24 mouse cellular contexts compared by ENCODE assay signal in the genomic region with DNA sequence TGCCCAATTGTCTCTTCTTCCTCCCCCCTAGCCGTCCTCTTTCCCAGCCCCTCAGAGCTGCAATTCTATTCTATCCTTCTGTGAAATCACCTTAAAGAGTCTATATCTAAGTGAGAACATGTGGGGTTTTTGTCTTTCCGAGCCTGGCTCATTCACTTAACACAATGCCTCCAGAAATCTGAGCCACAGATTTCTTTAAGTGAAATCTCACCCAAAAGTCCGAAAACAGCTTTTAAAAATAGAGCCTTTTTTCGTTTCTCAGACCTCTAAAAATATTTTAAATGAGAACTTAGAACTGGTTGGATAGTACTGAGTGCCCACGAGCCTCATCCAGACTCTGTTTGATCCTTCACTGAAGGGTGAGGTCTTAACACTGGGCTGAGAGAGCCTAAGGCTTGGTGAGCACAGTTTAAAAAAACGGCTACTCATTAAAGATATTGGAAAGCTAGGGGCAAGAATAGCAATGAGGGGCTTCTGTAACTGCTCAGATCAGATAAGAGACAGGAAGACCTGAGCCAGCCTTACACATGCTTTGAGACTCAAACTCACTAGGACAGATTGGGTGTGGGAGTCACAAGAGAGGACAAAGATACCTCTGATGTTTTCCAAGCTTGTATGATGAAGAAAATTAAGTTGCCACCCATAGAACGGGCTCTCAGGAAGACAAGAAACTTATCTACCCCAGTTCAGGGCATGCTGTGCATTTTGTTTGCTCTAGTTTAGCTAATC.
A peak's percentile ranks its signal among the peaks of the same experiment; 100 is the strongest.
DNase-seq lines count a peak whose midpoint lies in the region; ATAC-seq and TF ChIP-seq lines count a peak whose summit lies in the region.
"Had no signal": no experiment of that assay in that cellular context is flagged by ENCODE, and none has a peak within 500 bp of the region (broad histone marks: within the 10 kb centered on the region; RNA-seq: fewer than 3 reads in every experiment).

No protein-coding gene starts in this region.

- H3K9me3 ChIP-seq in midbrain, embryonic 10.5 days (replicated peaks): no peaks in the 10 kb centered on the region
- no peaks in the 10 kb centered on the region for H3K9me3 ChIP-seq in midbrain, postnatal 0 days (ENCODE audit: low read length)
- no peaks in the 10 kb centered on the region for H3K9me3 ChIP-seq in hindbrain, embryonic 14.5 days (ENCODE audit: control insufficient read depth, low read length)
- no peaks in the 10 kb centered on the region for H3K9me3 ChIP-seq in heart, embryonic 10.5 days
- H3K9me3 ChIP-seq: embryonic facial prominence, embryonic 12.5 days; forebrain, embryonic 12.5 days; G1E; heart, embryonic 13.5 days; hindbrain, embryonic 12.5 days; neural tube, embryonic 15.5 days had no signal

- no peak for ATAC-seq in midbrain, postnatal 0 days (ENCODE audit: low FRiP score)
- ATAC-seq in hindbrain, embryonic 14.5 days (ENCODE audit: low FRiP score): no peak
- ATAC-seq: inflammation-experienced regulatory T-cells, adult 6 months; lung, postnatal 0 days; Patski had no signal

- H3K4me3 ChIP-seq in cortical plate, adult 2 months (ENCODE audit: insufficient read depth, low read length): no peak overlapping the region
- no peak overlapping the region for H3K4me3 ChIP-seq in midbrain, embryonic 10.5 days
- H3K4me3 ChIP-seq in midbrain, postnatal 0 days (ENCODE audit: low read depth, low read length): no peak overlapping the region
- no peak overlapping the region for H3K4me3 ChIP-seq in hindbrain, embryonic 14.5 days (replicated peaks; ENCODE audit: low read length)
- no peak overlapping the region for H3K4me3 ChIP-seq in heart, embryonic 10.5 days
- H3K4me3 ChIP-seq: embryonic facial prominence, embryonic 12.5 days; forebrain, embryonic 12.5 days; heart, embryonic 13.5 days; hindbrain, embryonic 12.5 days; neural tube, embryonic 15.5 days had no signal

- H3K36me3 ChIP-seq in midbrain, embryonic 10.5 days: no peaks in the 10 kb centered on the region
- H3K36me3 ChIP-seq in midbrain, postnatal 0 days (ENCODE audit: insufficient read depth, low read length): no peaks in the 10 kb centered on the region
- no peaks in the 10 kb centered on the region for H3K36me3 ChIP-seq in hindbrain, embryonic 14.5 days (replicated peaks; ENCODE audit: control insufficient read depth, insufficient read depth)
- H3K36me3 ChIP-seq in heart, embryonic 10.5 days: no peaks in the 10 kb centered on the region
- H3K36me3 ChIP-seq: embryonic facial prominence, embryonic 12.5 days; forebrain, embryonic 12.5 days; G1E; heart, embryonic 13.5 days; hindbrain, embryonic 12.5 days; neural tube, embryonic 15.5 days had no signal

- no peak overlapping the region for H3K9ac ChIP-seq in midbrain, postnatal 0 days (replicated peaks; ENCODE audit: low read length, poor library complexity, severe bottlenecking)
- no peak overlapping the region for H3K9ac ChIP-seq in hindbrain, embryonic 14.5 days
- H3K9ac ChIP-seq: embryonic facial prominence, embryonic 12.5 days; forebrain, embryonic 12.5 days; heart, embryonic 13.5 days; hindbrain, embryonic 12.5 days; neural tube, embryonic 15.5 days had no signal

- no peak overlapping the region for H3K4me2 ChIP-seq in midbrain, postnatal 0 days (ENCODE audit: low read depth, low read length, poor library complexity, severe bottlenecking)
- H3K4me2 ChIP-seq in hindbrain, embryonic 14.5 days (replicated peaks): no peak overlapping the region
- H3K4me2 ChIP-seq: embryonic facial prominence, embryonic 12.5 days; forebrain, embryonic 12.5 days; heart, embryonic 13.5 days; hindbrain, embryonic 12.5 days; neural tube, embryonic 15.5 days had no signal

- 35% methylated on average over 7 of the region's 7 CpGs for WGBS in midbrain, embryonic 10.5 days
- WGBS in midbrain, postnatal 0 days: 28% methylated on average over 7 of the region's 7 CpGs
- 47% methylated on average over 7 of the region's 7 CpGs for WGBS in hindbrain, embryonic 14.5 days
- 56% methylated on average over 7 of the region's 7 CpGs for WGBS in heart, embryonic 10.5 days

- peak; percentile 33 for DNase-seq in left cerebral cortex, adult 11 months (ENCODE audit: low spot score)
- DNase-seq in left cerebral cortex, postnatal 10 days (ENCODE audit: extremely low spot score in 1 of 2, low spot score in 2 of 2): no peak
- no peak for DNase-seq in midbrain, embryonic 10.5 days (ENCODE audit: low spot score)
- no peak for DNase-seq in midbrain, postnatal 0 days (ENCODE audit: low spot score)
- DNase-seq in hindbrain, embryonic 14.5 days (ENCODE audit: low spot score): no peak
- DNase-seq in heart, embryonic 10.5 days (ENCODE audit: low spot score): no peak
- DNase-seq: adrenal gland, postnatal 36 days; B cell, adult 2 months; cerebellum, adult 11-12 months; gastrocnemius, postnatal 14 days; heart, adult 11 months; kidney, adult 2 months; thymus, postnatal 25 days had no signal

- intact Hi-C loops in left cerebral cortex, postnatal 10 days (cut with DNase I): loop anchor here (2.0 kb wide), 1 partner anchor 55 kb away; no protein-coding TSS in a partner anchor

- no peak for TF ChIP-seq CTCF in cortical plate, adult 2 months (IDR thresholded peaks at IDR 0.05; ENCODE audit: extremely low read depth, insufficient read depth, low read length)
- TF ChIP-seq CTCF in midbrain, postnatal 0 days (IDR thresholded peaks at IDR 0.05): no peak

- H3K27me3 ChIP-seq in midbrain, embryonic 10.5 days (ENCODE audit: low read depth, poor library complexity, severe bottlenecking): no peaks in the 10 kb centered on the region
- H3K27me3 ChIP-seq in midbrain, postnatal 0 days (ENCODE audit: insufficient read depth, low read length): no peaks in the 10 kb centered on the region
- no peaks in the 10 kb centered on the region for H3K27me3 ChIP-seq in hindbrain, embryonic 14.5 days (ENCODE audit: control insufficient read depth, insufficient read depth, low read length)
- no peaks in the 10 kb centered on the region for H3K27me3 ChIP-seq in heart, embryonic 10.5 days (ENCODE audit: insufficient read depth, poor library complexity, severe bottlenecking)
- H3K27me3 ChIP-seq: embryonic facial prominence, embryonic 12.5 days; forebrain, embryonic 12.5 days; heart, embryonic 13.5 days; hindbrain, embryonic 12.5 days; neural tube, embryonic 15.5 days had no signal

- peak overlapping the region; percentile 51; the same call in 1 of the 2 replicates for H3K27ac ChIP-seq in cortical plate, adult 2 months (ENCODE audit: insufficient read depth, low read length)
- peak overlapping the region; percentile 33; the same call in 1 of the 2 replicates for H3K27ac ChIP-seq in midbrain, embryonic 10.5 days (replicated peaks)
- peak overlapping the region; percentile 34; the same call in 1 of the 2 replicates for H3K27ac ChIP-seq in midbrain, postnatal 0 days (ENCODE audit: low read depth, low read length)
- H3K27ac ChIP-seq in hindbrain, embryonic 14.5 days: no peak overlapping the region
- H3K27ac ChIP-seq in heart, embryonic 10.5 days: no peak overlapping the region
- H3K27ac ChIP-seq: embryonic facial prominence, embryonic 12.5 days; forebrain, embryonic 12.5 days; heart, embryonic 13.5 days; hindbrain, embryonic 12.5 days; kidney, postnatal 0 days; neural tube, embryonic 15.5 days had no signal

- no peak for TF ChIP-seq POLR2A in cortical plate, adult 2 months (IDR thresholded peaks at IDR 0.05; ENCODE audit: extremely low read depth, insufficient read depth, low read length)

- peaks cover 12% of the 10 kb centered on the region for H3K4me1 ChIP-seq in cortical plate, adult 2 months (ENCODE audit: control insufficient read depth, insufficient read depth, low read length)
- H3K4me1 ChIP-seq in midbrain, embryonic 10.5 days: peaks cover 48% of the 10 kb centered on the region
- H3K4me1 ChIP-seq in midbrain, postnatal 0 days (ENCODE audit: insufficient read depth, low read length): peaks cover 12% of the 10 kb centered on the region
- peaks cover 21% of the 10 kb centered on the region for H3K4me1 ChIP-seq in hindbrain, embryonic 14.5 days (replicated peaks; ENCODE audit: control insufficient read depth, insufficient read depth, low read length)
- H3K4me1 ChIP-seq in heart, embryonic 10.5 days: no peaks in the 10 kb centered on the region; the same call in 1 of the 2 replicates
- H3K4me1 ChIP-seq: embryonic facial prominence, embryonic 12.5 days; heart, embryonic 13.5 days had no signal

Comparison
In these comparisons a context has a peak if more than half of its experiments do, and no peak if none do; other contexts are left out.
1. H3K27ac ChIP-seq: peak in cortical plate, adult 2 months (single experiment), midbrain, embryonic 10.5 days (single experiment) and midbrain, postnatal 0 days (single experiment); none in hindbrain, embryonic 14.5 days (single experiment) and heart, embryonic 10.5 days (single experiment).